Mouse (Mus musculus) heart, embryonic 16.5 days (tissue): Measurements from ENCODE around the gene Stat1. TPM values are rescaled to one million over a fixed set of nuclear protein-coding genes. Genes with fewer than 3 reads are reported as not detected.

Source experiments
- ATAC-seq: fragments of 200-750 bp; cut with Nextera tagmentation; replicated peaks from 2 replicates; pipeline ENCODE4 v1.8.0; 2017; ENCODE audit warnings: moderate number of reproducible peaks; ENCODE audit not compliant: insufficient read depth, low FRiP score; ENCODE audit errors: extremely low read depth
- H3K27ac ChIP-seq: fragments of 300-500 bp; sonication (generic); 2 replicates; pipeline ENCODE4 v1.5.1; 2014; ENCODE audit warnings: mild to moderate bottlenecking, low read length, control low read depth, moderate library complexity
- H3K27me3 ChIP-seq: fragments of 300-500 bp; sonication (generic); 2 replicates; pipeline ENCODE4 v1.6.1; 2014; ENCODE audit warnings: low read length, mixed read lengths; ENCODE audit not compliant: control insufficient read depth, insufficient read depth
- H3K36me3 ChIP-seq: fragments of 300-500 bp; sonication (generic); 2 replicates; pipeline ENCODE4 v1.6.1; 2014; ENCODE audit not compliant: control insufficient read depth, insufficient read depth
- H3K4me1 ChIP-seq: fragments of 300-500 bp; sonication (generic); 2 replicates; pipeline ENCODE4 v1.6.1; 2014; ENCODE audit warnings: low read length, mixed read lengths; ENCODE audit not compliant: control insufficient read depth, insufficient read depth
- H3K4me2 ChIP-seq: fragments of 300-500 bp; sonication (generic); 2 replicates; pipeline ENCODE4 v1.6.1; 2014; ENCODE audit warnings: low read depth, mild to moderate bottlenecking, control low read depth, low read length
- H3K4me3 ChIP-seq: fragments of 300-500 bp; sonication (generic); 2 replicates; pipeline ENCODE4 v1.5.1; 2014; ENCODE audit warnings: mild to moderate bottlenecking, control low read depth, low read length
- H3K9ac ChIP-seq: fragments of 300-500 bp; sonication (generic); 2 replicates; pipeline ENCODE4 v1.6.1; 2014; ENCODE audit warnings: low read length, control low read depth
- H3K9me3 ChIP-seq: fragments of 300-500 bp; sonication (generic); replicated peaks from 2 replicates; pipeline ENCODE4 v1.6.1; 2016; ENCODE audit warnings: low read length; ENCODE audit not compliant: control insufficient read depth
- WGBS: fragments of 180-500 bp; shearing (Covaris S2); extraction: QIAGEN DNeasy Blood & Tissue Kit; methylation state at CpG from one replicate; pipeline ENCODE4 v1.1.7; 2014; 5-methylcytosine and 5-hydroxymethylcytosine counted together
- polyA plus RNA-seq: library from polyadenylated mRNA; unstranded; fragments of >200 nt; fragmentation: Nextera tagmentation; extraction: Ambion mirVana; gene quantifications from 2 replicates; pipeline ENCODE4 v1.2.1, GENCODE M21; 2015

Gene Stat1
- polyA plus RNA-seq, 1 experiment from 2014 or later = 50.3 TPM

DNA sequence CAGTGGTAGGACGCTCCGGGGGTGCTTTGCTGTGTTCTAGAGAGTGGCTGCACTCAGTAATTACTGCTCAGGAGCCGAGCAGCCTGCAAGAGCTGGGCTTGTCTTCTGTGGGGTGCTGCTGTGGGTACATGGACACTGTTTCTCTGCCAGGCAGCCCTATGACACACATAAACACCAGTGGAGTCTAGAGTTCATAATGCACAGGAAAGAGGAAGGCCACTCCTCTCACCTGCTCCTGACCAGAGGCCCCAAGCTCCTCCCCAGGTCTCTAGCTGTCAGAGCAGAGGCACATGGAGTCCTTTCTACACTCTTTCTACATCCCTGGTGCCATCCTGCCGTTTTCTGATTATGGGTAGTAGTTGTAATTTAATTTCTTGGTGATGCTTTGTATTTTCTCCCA is 22.9 kb downstream of the Stat1 start:
- WGBS = 63% methylated on average over 4 of the region's 4 CpGs
- Histone ChIP-seq H3K4me3 (no peak overlapping the region), H3K4me1 (peaks cover 11% of the 10 kb centered on the region), H3K27me3 (no peaks in the 10 kb centered on the region), H3K27ac (no peak overlapping the region), H3K36me3 (peaks cover 3% of the 10 kb centered on the region; the same call in 1 of the 2 replicates), H3K9me3 (no peaks in the 10 kb centered on the region), H3K4me2 (no peak overlapping the region), H3K9ac (0 out of 2 replicates have a peak overlapping the region, but pooled peaks have one; percentile 7)
- no peak for ATAC-seq

DNA sequence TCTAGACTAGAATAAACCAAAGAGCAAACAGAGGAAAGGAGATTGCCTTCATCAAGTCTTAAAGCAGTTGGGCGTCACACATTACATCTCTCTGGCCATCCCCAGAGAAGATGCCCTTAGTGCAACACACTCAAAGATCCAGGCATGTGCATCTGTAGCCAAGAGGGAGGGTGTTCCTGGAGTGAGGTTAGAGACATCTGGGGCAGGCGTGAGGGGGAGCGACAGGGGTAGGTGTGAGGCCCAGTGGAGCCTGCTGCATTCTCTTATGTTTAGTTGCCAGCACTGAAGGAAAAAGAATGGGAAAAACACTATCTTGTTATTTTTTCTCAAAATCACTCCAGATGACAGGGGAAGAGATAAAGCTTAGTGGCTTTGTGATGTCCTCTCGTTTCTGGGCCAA is 24.0 kb downstream of the Stat1 start:
- Histone ChIP-seq H3K9ac (no peak overlapping the region), H3K4me1 (peaks cover 17% of the 10 kb centered on the region), H3K4me2 (no peak overlapping the region), H3K27me3 (no peaks in the 10 kb centered on the region), H3K4me3 (no peak overlapping the region), H3K9me3 (no peaks in the 10 kb centered on the region), H3K36me3 (no peaks in the 10 kb centered on the region; the same call in 1 of the 2 replicates), H3K27ac (no peak overlapping the region)
- ATAC-seq = no peak
- 73% methylated on average over 4 of the region's 4 CpGs for WGBS

DNA sequence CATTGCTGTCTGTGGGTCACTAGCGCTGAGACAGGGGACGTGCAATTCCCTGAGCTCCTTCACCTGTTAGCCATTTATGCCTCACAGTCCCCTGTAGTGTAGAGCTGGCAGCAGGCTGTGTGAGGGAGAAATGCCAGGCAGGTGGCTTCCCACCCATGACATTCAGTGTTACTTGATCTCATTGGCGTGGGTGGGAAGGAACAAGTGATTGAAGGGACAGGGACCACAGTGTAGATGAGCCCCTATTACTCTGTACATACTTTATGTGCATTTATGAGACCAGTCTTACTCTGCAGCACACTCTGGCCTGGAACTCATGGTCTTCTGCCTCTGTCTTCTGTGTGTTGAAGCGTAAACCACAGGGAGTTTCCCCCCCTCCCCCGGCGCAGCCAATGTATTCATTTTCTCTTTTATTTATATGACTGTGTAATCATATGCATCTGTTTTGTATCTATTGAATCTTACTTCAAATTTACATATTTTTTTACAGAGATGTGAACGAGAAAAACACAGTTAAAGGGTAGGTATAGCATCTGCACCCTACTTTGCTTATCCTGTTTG is 24.4 kb downstream of the Stat1 start:
- Histone ChIP-seq H3K9me3 (no peaks in the 10 kb centered on the region), H3K27me3 (no peaks in the 10 kb centered on the region), H3K4me2 (no peak overlapping the region), H3K4me3 (no peak overlapping the region), H3K9ac (no peak overlapping the region), H3K4me1 (peaks cover 21% of the 10 kb centered on the region), H3K36me3 (no peaks in the 10 kb centered on the region; the same call in 1 of the 2 replicates), H3K27ac (no peak overlapping the region)
- no peak for ATAC-seq
- 80% methylated on average over 7 of the region's 7 CpGs for WGBS

DNA sequence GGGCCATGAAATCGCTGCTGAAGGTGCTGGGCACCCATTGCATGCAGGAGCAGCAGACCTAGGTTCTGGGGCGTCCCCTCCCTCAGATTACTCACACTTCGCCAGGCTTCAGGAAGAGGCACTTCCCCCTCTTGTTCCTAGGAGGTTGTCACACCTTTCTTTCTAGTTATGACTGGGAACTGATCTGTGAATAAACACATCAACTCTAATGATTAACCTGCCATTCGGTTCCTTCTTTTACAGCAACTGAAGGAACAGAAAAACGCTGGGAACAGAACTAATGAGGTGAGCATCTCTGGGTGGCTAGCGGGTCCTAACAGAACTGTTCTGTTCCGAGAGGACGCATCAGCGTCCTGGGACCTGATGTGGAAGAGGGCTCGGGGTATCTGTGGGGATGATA is 25.7 kb downstream of the Stat1 start:
- H3K4me2 ChIP-seq = no peak overlapping the region
- H3K9ac ChIP-seq = no peak overlapping the region
- H3K9me3 ChIP-seq = no peaks in the 10 kb centered on the region
- WGBS = 79% methylated on average over 10 of the region's 10 CpGs
- no peak for ATAC-seq
- H3K4me3 ChIP-seq = no peak overlapping the region
- no peak overlapping the region for H3K27ac ChIP-seq
- H3K4me1 ChIP-seq = peaks cover 26% of the 10 kb centered on the region
- no peaks in the 10 kb centered on the region for H3K36me3 ChIP-seq
- no peaks in the 10 kb centered on the region for H3K27me3 ChIP-seq

DNA sequence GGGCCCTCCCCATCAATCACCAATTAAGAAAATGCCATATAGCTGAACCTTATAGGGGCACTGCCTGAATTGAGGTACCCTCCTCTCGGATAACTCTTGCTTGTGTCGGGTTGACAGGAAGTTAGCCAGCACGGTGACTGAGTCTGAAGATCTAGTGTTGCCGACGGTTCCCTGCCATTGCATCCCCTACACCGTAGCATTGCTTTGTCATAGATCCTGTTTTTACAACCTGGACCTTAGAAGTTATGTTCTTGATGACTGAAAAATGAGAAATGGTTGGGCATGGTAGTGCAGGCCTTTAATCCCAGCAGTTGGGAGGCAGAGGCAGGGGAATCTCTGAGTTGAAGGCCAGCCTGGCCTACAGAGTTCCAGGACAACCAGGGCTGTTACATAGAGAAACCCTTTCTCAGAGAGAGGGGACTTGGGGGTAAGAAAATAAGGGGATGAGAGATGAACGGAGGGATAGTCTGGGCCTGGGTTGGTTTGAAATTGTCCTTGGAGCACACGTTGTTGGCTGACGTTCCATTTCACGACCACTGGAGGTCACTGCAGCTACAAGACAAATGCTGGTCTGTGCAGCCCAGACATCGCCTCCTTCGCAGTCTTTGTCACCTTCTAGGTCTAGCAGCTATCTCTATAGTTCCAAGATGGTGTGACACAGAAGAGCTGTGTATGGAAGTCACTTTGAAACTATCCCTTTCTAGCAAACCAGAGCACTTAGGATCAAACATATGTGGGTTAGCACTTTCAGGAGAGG is 27.2 kb downstream of the Stat1 start:
- Histone ChIP-seq H3K4me1 (peaks cover 35% of the 10 kb centered on the region), H3K4me2 (no peak overlapping the region), H3K9me3 (no peaks in the 10 kb centered on the region), H3K4me3 (no peak overlapping the region), H3K27ac (no peak overlapping the region), H3K27me3 (no peaks in the 10 kb centered on the region), H3K9ac (no peak overlapping the region), H3K36me3 (peaks cover 4% of the 10 kb centered on the region)
- ATAC-seq = peak; percentile 21; the same call in 1 of the 2 replicates
- WGBS = 48% methylated on average over 12 of the region's 12 CpGs

DNA sequence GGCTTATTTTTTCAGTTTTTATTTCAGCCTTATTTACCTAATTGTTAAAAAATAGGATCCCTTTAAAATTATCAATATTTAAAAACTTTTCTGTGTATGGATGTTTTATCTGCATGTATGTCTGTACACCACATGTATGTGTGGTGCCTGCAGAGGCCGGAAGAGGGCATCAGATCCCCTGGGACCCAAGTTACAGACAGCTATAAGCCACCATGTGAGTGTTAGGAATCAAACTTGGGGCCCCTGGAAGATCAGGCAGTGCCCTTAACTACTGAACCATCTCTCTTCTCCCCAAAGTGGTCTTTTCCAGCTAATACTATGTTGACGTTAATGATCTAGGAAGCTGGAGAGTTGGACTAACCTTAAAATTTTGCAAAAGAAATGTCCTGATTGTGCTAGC is 28.2 kb downstream of the Stat1 start:
- H3K9me3 ChIP-seq = no peaks in the 10 kb centered on the region
- no peaks in the 10 kb centered on the region for H3K27me3 ChIP-seq
- WGBS = 77% methylated on average over 2 of the region's 2 CpGs
- H3K4me2 ChIP-seq = no peak overlapping the region
- peaks cover 26% of the 10 kb centered on the region for H3K4me1 ChIP-seq
- no peak overlapping the region for H3K4me3 ChIP-seq
- no peak for ATAC-seq
- peak overlapping the region; percentile 52; the same call in 1 of the 2 replicates for H3K27ac ChIP-seq
- no peak overlapping the region for H3K9ac ChIP-seq
- H3K36me3 ChIP-seq = peaks cover 10% of the 10 kb centered on the region

DNA sequence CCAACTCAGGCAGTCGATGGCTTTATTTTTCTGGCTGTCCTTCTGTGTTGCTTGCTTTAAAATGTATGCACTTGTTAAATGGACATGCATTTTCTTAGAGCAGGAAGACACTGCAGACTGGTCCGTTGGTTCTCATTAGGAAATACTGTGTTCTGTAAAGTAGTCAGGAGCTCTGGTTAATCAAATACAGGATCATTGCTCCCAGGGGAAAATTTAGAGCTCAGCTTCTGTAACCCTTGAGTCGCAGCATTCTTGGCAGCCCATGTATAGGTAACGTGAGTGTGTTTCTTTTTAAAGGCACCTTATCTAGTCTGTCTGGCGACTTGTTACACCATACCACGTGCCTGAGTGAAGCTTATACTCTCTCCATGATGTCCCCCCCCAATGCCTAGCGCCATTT is 28.9 kb downstream of the Stat1 start:
- Histone ChIP-seq H3K27me3 (no peaks in the 10 kb centered on the region), H3K9me3 (no peaks in the 10 kb centered on the region), H3K9ac (no peak overlapping the region), H3K4me1 (peaks cover 29% of the 10 kb centered on the region), H3K27ac (peak overlapping the region; percentile 52), H3K4me2 (no peak overlapping the region), H3K4me3 (no peak overlapping the region), H3K36me3 (peaks cover 10% of the 10 kb centered on the region)
- WGBS = 44% methylated on average over 7 of the region's 7 CpGs
- ATAC-seq = no peak

DNA sequence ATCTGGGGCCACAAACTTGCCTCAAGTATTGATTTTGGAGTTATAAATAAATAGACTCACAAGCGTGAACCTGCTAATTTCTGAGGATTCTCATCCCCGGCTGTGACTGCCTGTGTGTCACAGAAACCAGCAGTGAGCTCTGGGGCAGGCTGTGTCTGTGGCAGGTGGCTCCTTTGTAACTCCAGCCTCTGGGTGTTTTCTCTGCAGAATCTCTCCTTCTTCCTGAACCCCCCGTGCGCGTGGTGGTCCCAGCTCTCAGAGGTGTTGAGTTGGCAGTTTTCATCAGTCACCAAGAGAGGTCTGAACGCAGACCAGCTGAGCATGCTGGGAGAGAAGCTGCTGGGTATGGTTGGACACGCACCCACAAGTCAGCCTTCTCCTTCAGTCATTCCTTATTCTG is 29.5 kb downstream of the Stat1 start:
- Histone ChIP-seq H3K36me3 (peaks cover 10% of the 10 kb centered on the region), H3K9me3 (no peaks in the 10 kb centered on the region), H3K4me1 (peaks cover 29% of the 10 kb centered on the region), H3K4me3 (no peak overlapping the region), H3K27me3 (no peaks in the 10 kb centered on the region), H3K27ac (no peak overlapping the region; the same call in 1 of the 2 replicates), H3K4me2 (no peak overlapping the region), H3K9ac (no peak overlapping the region)
- 61% methylated on average over 7 of the region's 7 CpGs for WGBS
- no peak for ATAC-seq

DNA sequence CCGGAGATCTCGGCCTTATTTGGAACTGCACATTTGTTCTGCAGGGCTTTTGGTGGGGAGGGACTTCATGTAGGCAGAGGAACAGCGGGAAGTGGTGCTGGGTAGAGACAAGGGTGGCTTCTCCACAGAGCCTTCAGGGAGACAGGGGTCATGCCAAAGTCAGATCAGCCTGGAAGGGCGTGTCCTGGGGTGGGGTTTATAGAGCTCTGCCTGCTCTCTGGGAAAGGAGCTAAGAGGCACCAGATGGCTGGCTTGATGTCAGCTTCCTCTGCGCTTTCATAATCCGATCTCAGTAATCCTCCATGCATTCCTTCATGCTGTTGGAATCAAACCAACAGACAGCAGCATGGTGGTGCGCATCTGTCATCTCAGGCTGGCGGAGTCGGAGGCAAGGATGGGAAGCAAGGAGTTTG is 30.7 kb downstream of the Stat1 start:
- Histone ChIP-seq H3K36me3 (peaks cover 13% of the 10 kb centered on the region), H3K27ac (peak overlapping the region; percentile 81), H3K9me3 (no peaks in the 10 kb centered on the region), H3K4me3 (no peak overlapping the region), H3K4me2 (0 out of 2 replicates have a peak overlapping the region, but pooled peaks have one; percentile 1), H3K4me1 (peaks cover 29% of the 10 kb centered on the region), H3K27me3 (no peaks in the 10 kb centered on the region), H3K9ac (peak overlapping the region; percentile 31; the same call in 1 of the 2 replicates)
- WGBS = 36% methylated on average over 9 of the region's 9 CpGs
- peak; percentile 51; the same call in 1 of the 2 replicates for ATAC-seq
